Mouse (Mus musculus): ENCODE results near the gene Olfr169. TPM values are rescaled to one million over a fixed set of nuclear protein-coding genes. Genes with fewer than 3 reads are reported as not detected.

The Olfr169 gene
- not detected for polyA plus RNA-seq (2015; fragmentation: Illumina TruSeq; extraction: RNeasy Lipid Tissue Mini Kit (QIAGEN cat#74804); ENCODE audit: low read depth, low replicate concordance)

GRCm38 (mm10) chr16:19571709-19572108 is at the start of gene Olfr169:
Gene Olfr169, minus strand, starts transcription at chr16:19571809.

GRCm38 (mm10) chr16:19611782-19612181 is 40.2 kb upstream of the Olfr169 start, which contains the start of gene Olfr170:
Gene Olfr170, minus strand, starts transcription at chr16:19611882.

GRCm38 (mm10) chr16:19535455-19535854 is 36.2 kb downstream of the Olfr169 start, which contains the start of gene Olfr168:
Gene Olfr168, minus strand, starts transcription at chr16:19535555.

GRCm38 (mm10) chr16:19522166-19522565 is 49.4 kb downstream of the Olfr169 start, which contains the start of gene Olfr167:
Gene Olfr167, minus strand, starts transcription at chr16:19522266.

Other genes with a start within 250 kb of the Olfr169 start
- not detected for gene Olfr165, start 148.7 kb downstream of the Olfr169 start, polyA plus RNA-seq (2015; fragmentation: Illumina TruSeq; extraction: RNeasy Lipid Tissue Mini Kit (QIAGEN cat#74804); ENCODE audit: low read depth, low replicate concordance)
- not detected for gene Olfr166, start 88.1 kb downstream of the Olfr169 start, polyA plus RNA-seq (2015; fragmentation: Illumina TruSeq; extraction: RNeasy Lipid Tissue Mini Kit (QIAGEN cat#74804); ENCODE audit: low read depth, low replicate concordance)
- not detected for gene Olfr167, start 49.5 kb downstream of the Olfr169 start, polyA plus RNA-seq (2015; fragmentation: Illumina TruSeq; extraction: RNeasy Lipid Tissue Mini Kit (QIAGEN cat#74804); ENCODE audit: low read depth, low replicate concordance)
- gene Olfr168, start 36.3 kb downstream of the Olfr169 start, polyA plus RNA-seq (2015; fragmentation: Illumina TruSeq; extraction: RNeasy Lipid Tissue Mini Kit (QIAGEN cat#74804); ENCODE audit: low read depth, low replicate concordance): not detected
- gene Olfr170, start 40.1 kb upstream of the Olfr169 start, polyA plus RNA-seq (2015; fragmentation: Illumina TruSeq; extraction: RNeasy Lipid Tissue Mini Kit (QIAGEN cat#74804); ENCODE audit: low read depth, low replicate concordance): not detected
- not detected for gene Olfr171, start 58.1 kb upstream of the Olfr169 start, polyA plus RNA-seq (2015; fragmentation: Illumina TruSeq; extraction: RNeasy Lipid Tissue Mini Kit (QIAGEN cat#74804); ENCODE audit: low read depth, low replicate concordance)
- not detected for gene Lamp3, start 134.6 kb upstream of the Olfr169 start, polyA plus RNA-seq (2015; fragmentation: Illumina TruSeq; extraction: RNeasy Lipid Tissue Mini Kit (QIAGEN cat#74804); ENCODE audit: low read depth, low replicate concordance)
- 0.51 TPM for gene B3gnt5, start 188.4 kb upstream of the Olfr169 start, polyA plus RNA-seq (2015; fragmentation: Illumina TruSeq; extraction: RNeasy Lipid Tissue Mini Kit (QIAGEN cat#74804); ENCODE audit: low read depth, low replicate concordance)

Measured in brain, adult 10 weeks (tissue).